Mouse (Mus musculus): ENCODE measurements around the gene Zfp207. TPM values are rescaled to one million over a fixed set of nuclear protein-coding genes. Genes with fewer than 3 reads are reported as not detected.

Zfp207 gene
- total and polyA plus RNA-seq, 3 experiments: 137 to 296 (median 231) TPM

GRCm38 (mm10) chr11:80368949-80369348 is 14.1 kb upstream of the Zfp207 start:
- Histone ChIP-seq H3K4me3 (replicated peaks in 1 of 3; ENCODE audit: low read depth in 2 of 3, low read length in 2 of 3, poor library complexity in 1 of 3) (no peak overlapping the region), H3K36me3 (replicated peaks in 1 of 2; ENCODE audit: control insufficient read depth in 1 of 2, insufficient read depth in 1 of 2, low read length in 1 of 2) (peaks cover 50 to 85% of the 10 kb centered on the region in 2 experiments), H3K9ac (ENCODE audit: insufficient read depth, low read depth) (no peak overlapping the region), H3K9me3 (replicated peaks; ENCODE audit: low read length) (no peaks in the 10 kb centered on the region), H3K27ac (ENCODE audit: insufficient read depth, low read depth) (no peak overlapping the region), H3K4me1 (ENCODE audit: control insufficient read depth in 1 of 2, insufficient read depth in 2 of 2) (no peaks in the 10 kb centered on the region), H3K79me2 (replicated peaks; ENCODE audit: control insufficient read depth, extremely low read depth, insufficient read depth, poor library complexity, severe bottlenecking) (no peaks in the 10 kb centered on the region), H3K4me2 (ENCODE audit: insufficient read depth, low read depth, poor library complexity, severe bottlenecking) (no peak overlapping the region), H3K27me3 (replicated peaks) (no peaks in the 10 kb centered on the region)
- dilution Hi-C loops (cut with MboI; ENCODE audit: extremely low pct_ligation_motif_present, extremely low pct_unique_long_range_greater_than_20kb, low sequenced_read_pairs) (no loop called here), in situ Hi-C loops (cut with MboI; ENCODE audit: low pct_ligation_motif_present, low pct_unique_long_range_greater_than_20kb, low sequenced_read_pairs) (no loop called here)
- TF ChIP-seq NELFE (IDR thresholded peaks at IDR 0.05; ENCODE audit: low read depth, low read length) (no peak), CTCF (conservative IDR thresholded peaks at IDR 0.05 in 1 of 2, IDR thresholded peaks at IDR 0.05 in 1 of 2; ENCODE audit: low read depth in 2 of 2, low read length in 2 of 2) (0 out of 4 replicates have a peak, but pooled peaks of 1 of the 2 experiments have one; percentile 18)
- DNase-seq (ENCODE audit: extremely low read depth): no peak

GRCm38 (mm10) chr11:80376651-80377050 is 6.4 kb upstream of the Zfp207 start:
- H3K4me3 ChIP-seq (replicated peaks in 1 of 3; ENCODE audit: low read depth in 2 of 3, low read length in 2 of 3, poor library complexity in 1 of 3): no peak overlapping the region
- H3K79me2 ChIP-seq (replicated peaks; ENCODE audit: control insufficient read depth, extremely low read depth, insufficient read depth, poor library complexity, severe bottlenecking): no peaks in the 10 kb centered on the region; the same call in 1 of the 2 replicates
- dilution Hi-C loops (cut with MboI; ENCODE audit: extremely low pct_ligation_motif_present, extremely low pct_unique_long_range_greater_than_20kb, low sequenced_read_pairs): no loop called here
- H3K9me3 ChIP-seq (replicated peaks; ENCODE audit: low read length): no peaks in the 10 kb centered on the region
- in situ Hi-C loops (cut with MboI; ENCODE audit: low pct_ligation_motif_present, low pct_unique_long_range_greater_than_20kb, low sequenced_read_pairs): no loop called here
- no peaks in the 10 kb centered on the region for H3K27me3 ChIP-seq (replicated peaks)
- DNase-seq (ENCODE audit: extremely low read depth): no peak
- no peak overlapping the region for H3K27ac ChIP-seq (ENCODE audit: insufficient read depth, low read depth)
- peak; percentile 2 for TF ChIP-seq RAD21 (IDR thresholded peaks at IDR 0.05; ENCODE audit: low read depth, low read length)
- peak in 1 of 2 experiments; percentile 37; a peak in 2 of 4 replicates for TF ChIP-seq CTCF (conservative IDR thresholded peaks at IDR 0.05 in 1 of 2, IDR thresholded peaks at IDR 0.05 in 1 of 2; ENCODE audit: low read depth in 2 of 2, low read length in 2 of 2)
- TF ChIP-seq USF2 (conservative IDR thresholded peaks at IDR 0.05; ENCODE audit: low read depth, low read length): no peak
- no peak for TF ChIP-seq MXI1 (IDR thresholded peaks at IDR 0.05; ENCODE audit: low read depth, low read length)
- TF ChIP-seq SMC3 (IDR thresholded peaks at IDR 0.05; ENCODE audit: low read depth, low read length): peak; percentile 24
- peaks cover 30 to 45% of the 10 kb centered on the region in 2 experiments for H3K36me3 ChIP-seq (replicated peaks in 1 of 2; ENCODE audit: control insufficient read depth in 1 of 2, insufficient read depth in 1 of 2, low read length in 1 of 2)
- H3K4me2 ChIP-seq (ENCODE audit: insufficient read depth, low read depth, poor library complexity, severe bottlenecking): peak overlapping the region; percentile 90
- peaks cover 0 to 13% of the 10 kb centered on the region in 2 experiments; a peak in 3 of 4 replicates for H3K4me1 ChIP-seq (ENCODE audit: control insufficient read depth in 1 of 2, insufficient read depth in 2 of 2)
- H3K9ac ChIP-seq (ENCODE audit: insufficient read depth, low read depth): peak overlapping the region; percentile 89; the same call in 1 of the 2 replicates

- Histone ChIP-seq H3K36me3 (replicated peaks in 1 of 2; ENCODE audit: control insufficient read depth in 1 of 2, insufficient read depth in 1 of 2, low read length in 1 of 2) (peaks cover 24 to 35% of the 10 kb centered on the region in 2 experiments), H3K4me3 (replicated peaks in 1 of 3; ENCODE audit: low read depth in 2 of 3, low read length in 2 of 3, poor library complexity in 1 of 3) (peak within 1 kb of the TSS; percentile 76 to 94 (median 91)), H3K4me2 (ENCODE audit: insufficient read depth, low read depth, poor library complexity, severe bottlenecking) (peak within 1 kb of the TSS; percentile 90), H3K9me3 (replicated peaks; ENCODE audit: low read length) (no peaks in the 10 kb centered on the region), H3K27me3 (replicated peaks) (no peaks in the 10 kb centered on the region), H3K9ac (ENCODE audit: insufficient read depth, low read depth) (peak within 1 kb of the TSS; percentile 89), H3K27ac (ENCODE audit: insufficient read depth, low read depth) (0 out of 2 replicates have a peak within 1 kb of the TSS, but pooled peaks have one; percentile 3), H3K4me1 (ENCODE audit: control insufficient read depth in 1 of 2, insufficient read depth in 2 of 2) (peaks cover 0 to 18% of the 10 kb centered on the region in 2 experiments; a peak in 3 of 4 replicates), H3K79me2 (replicated peaks; ENCODE audit: control insufficient read depth, extremely low read depth, insufficient read depth, poor library complexity, severe bottlenecking) (peaks cover 3% of the 10 kb centered on the region; the same call in 1 of the 2 replicates)
- in situ Hi-C loops (cut with MboI; ENCODE audit: low pct_ligation_motif_present, low pct_unique_long_range_greater_than_20kb, low sequenced_read_pairs) (no loop called here), dilution Hi-C loops (cut with MboI; ENCODE audit: extremely low pct_ligation_motif_present, extremely low pct_unique_long_range_greater_than_20kb, low sequenced_read_pairs) (no loop called here)
- DNase-seq (ENCODE audit: extremely low read depth): peak; percentile 87
- TF ChIP-seq MAZ (IDR thresholded peaks at IDR 0.05; ENCODE audit: low read depth, low read length) (no peak; the same call in none of the 2 replicates), KAT2A (IDR thresholded peaks at IDR 0.05; ENCODE audit: insufficient replicate concordance, low read length) (peak; percentile 65; the same call in 1 of the 2 replicates), POLR2AphosphoS2 (IDR thresholded peaks at IDR 0.05; ENCODE audit: low read depth, low read length) (0 out of 2 replicates have a peak, but pooled peaks have one; percentile 52), HCFC1 (IDR thresholded peaks at IDR 0.05; ENCODE audit: low read depth, low read length) (peak; percentile 90), ETS1 (conservative IDR thresholded peaks at IDR 0.05; ENCODE audit: low read depth, low read length) (no peak), MAX (IDR thresholded peaks at IDR 0.05; ENCODE audit: low read length) (peak; percentile 51; the same call in 1 of the 2 replicates), CHD1 (IDR thresholded peaks at IDR 0.05; ENCODE audit: low read depth, low read length) (no peak), MXI1 (IDR thresholded peaks at IDR 0.05; ENCODE audit: low read depth, low read length) (peak; percentile 49; the same call in 1 of the 2 replicates), SIN3A (IDR thresholded peaks at IDR 0.05; ENCODE audit: low read length) (peak; percentile 85), NRF1 (IDR thresholded peaks at IDR 0.05; ENCODE audit: low read depth, low read length) (peak; percentile 48), MAFK (IDR thresholded peaks at IDR 0.05; ENCODE audit: insufficient replicate concordance, low read length) (no peak), POLR2A (IDR thresholded peaks at IDR 0.05; ENCODE audit: low read depth, low read length) (peak; percentile 92), JUND (conservative IDR thresholded peaks at IDR 0.05; ENCODE audit: low read depth, low read length) (no peak), TBP (conservative IDR thresholded peaks at IDR 0.05; ENCODE audit: low read depth, low read length) (peak; percentile 80), ZKSCAN1 (IDR thresholded peaks at IDR 0.05; ENCODE audit: borderline replicate concordance, low read depth, low read length) (no peak), TCF12 (IDR thresholded peaks at IDR 0.05; ENCODE audit: low read depth, low read length) (peak; percentile 92), BHLHE40 (IDR thresholded peaks at IDR 0.05; ENCODE audit: low read depth, low read length) (no peak), MEF2A (IDR thresholded peaks at IDR 0.05; ENCODE audit: borderline replicate concordance, low read depth, low read length) (peak; percentile 78)
These were observed 5.2 kb upstream of the Zfp207 start, which contains the start of gene 5730455P16Rik for GRCm38 (mm10) chr11:80377712-80378451. Gene 5730455P16Rik (minus strand): TSS chr11:80378034.
